Mouse (Mus musculus) lung, adult 2 months (tissue): ENCODE measurements around the gene Ahsg. TPM values are rescaled to one million over a fixed set of nuclear protein-coding genes. Genes with fewer than 3 reads are reported as not detected.

Source experiments
- DNase-seq: peaks from one replicate; pipeline ENCODE4 v3.0.0; 2022
- H3K4me1 ChIP-seq: fragments of 200-500 bp; 2 replicates; pipeline ENCODE4 v1.6.1; 2011; ENCODE audit warnings: low read length; ENCODE audit not compliant: control insufficient read depth, insufficient read depth
- H3K4me3 ChIP-seq: fragments of 200-500 bp; replicated peaks from 2 replicates; pipeline ENCODE3; 2011; ENCODE audit warnings: low read depth, mild to moderate bottlenecking, control low read depth, low read length; ENCODE audit errors: extremely low read depth
- CTCF ChIP-seq: fragments of 200-500 bp; IDR thresholded peaks from 2 replicates; pipeline ENCODE4 v1.5.1; 2011; ENCODE audit warnings: mild to moderate bottlenecking, low read length, control low read depth; ENCODE audit not compliant: insufficient read depth
- POLR2A ChIP-seq: fragments of 200-500 bp; IDR thresholded peaks from 2 replicates; pipeline ENCODE4 v1.6.1; 2011; ENCODE audit warnings: low read depth, mild to moderate bottlenecking, control low read depth, low read length, borderline replicate concordance; ENCODE audit errors: extremely low read depth
- WGBS: fragments of 180-500 bp; shearing (Covaris S2); methylation state at CpG from one replicate; pipeline ENCODE4 v1.1.7; 2018; 5-methylcytosine and 5-hydroxymethylcytosine counted together
- polyA plus RNA-seq: library from polyadenylated mRNA; depleted of rRNA; stranded (reverse); fragments of >200 nt; gene quantifications from 2 replicates; pipeline ENCODE4 v1.2.3, GENCODE M21; 2012; rRNA removed

The Ahsg gene
- polyA plus RNA-seq, result 4.1 and 5.8 TPM in 2 replicates

GRCm38 (mm10) chr16:22890683-22891510 lies at the start of gene Ahsg:
Ahsg (plus strand) TSS chr16:22891277.
- TF ChIP-seq CTCF (no peak), POLR2A (no peak)
- no peak for DNase-seq
- Histone ChIP-seq H3K4me3 (no peak within 1 kb of the TSS), H3K4me1 (no peaks in the 10 kb centered on the region)
- WGBS, result 72% methylated on average over 11 of the region's 11 CpGs

- H3K4me3 ChIP-seq, result no peak overlapping the region
- WGBS, result 83% methylated on average over 5 of the region's 5 CpGs
- no peak for DNase-seq
- peaks cover 3% of the 10 kb centered on the region; the same call in 1 of the 2 replicates for H3K4me1 ChIP-seq
- TF ChIP-seq CTCF, result no peak
- TF ChIP-seq POLR2A, result no peak
Measured at GRCm38 (mm10) chr16:22842871-22843270, 48.2 kb upstream of the Ahsg start.

- peak overlapping the region; percentile 63 for H3K4me3 ChIP-seq
- H3K4me1 ChIP-seq, result peaks cover 3% of the 10 kb centered on the region; the same call in 1 of the 2 replicates
- TF ChIP-seq POLR2A (no peak), CTCF (no peak)
- 5% methylated on average over 26 of the region's 26 CpGs for WGBS
- DNase-seq, result peak; percentile 65
Measured at GRCm38 (mm10) chr16:22844061-22844801, 46.8 kb upstream of the Ahsg start.

- 45% methylated on average over 5 of the region's 5 CpGs for WGBS
- Histone ChIP-seq H3K4me1 (peaks cover 3% of the 10 kb centered on the region; the same call in 1 of the 2 replicates), H3K4me3 (no peak overlapping the region)
- DNase-seq, result no peak
- TF ChIP-seq POLR2A, result no peak
- no peak for TF ChIP-seq CTCF
Measured at GRCm38 (mm10) chr16:22844834-22845233, 46.2 kb upstream of the Ahsg start.

GRCm38 (mm10) chr16:22845481-22845880 lies 45.6 kb upstream of the Ahsg start:
- Histone ChIP-seq H3K4me3 (no peak overlapping the region), H3K4me1 (peaks cover 3% of the 10 kb centered on the region; the same call in 1 of the 2 replicates)
- WGBS, result 91% methylated on average over 4 of the region's 4 CpGs
- TF ChIP-seq POLR2A (no peak), CTCF (no peak)
- DNase-seq, result no peak

GRCm38 (mm10) chr16:22847686-22848085 lies 43.4 kb upstream of the Ahsg start:
- 90% methylated on average over 1 of the region's 1 CpGs for WGBS
- TF ChIP-seq POLR2A, result no peak
- no peak for TF ChIP-seq CTCF
- no peak overlapping the region for H3K4me3 ChIP-seq
- H3K4me1 ChIP-seq, result peaks cover 3% of the 10 kb centered on the region; the same call in 1 of the 2 replicates
- no peak for DNase-seq

- WGBS, result 74% methylated on average over 1 of the region's 1 CpGs
- Histone ChIP-seq H3K4me3 (no peak overlapping the region), H3K4me1 (peaks cover 3% of the 10 kb centered on the region; the same call in 1 of the 2 replicates)
- TF ChIP-seq CTCF (no peak), POLR2A (no peak)
- no peak for DNase-seq
Measured at GRCm38 (mm10) chr16:22848331-22848730, 42.7 kb upstream of the Ahsg start.

GRCm38 (mm10) chr16:22852709-22853108 lies 38.4 kb upstream of the Ahsg start:
- 93% methylated on average over 4 of the region's 4 CpGs for WGBS
- TF ChIP-seq POLR2A, result no peak
- no peak for TF ChIP-seq CTCF
- no peak for DNase-seq
- Histone ChIP-seq H3K4me1 (peaks cover 4% of the 10 kb centered on the region; the same call in 1 of the 2 replicates), H3K4me3 (no peak overlapping the region)

- TF ChIP-seq POLR2A (no peak), CTCF (no peak)
- no peak for DNase-seq
- H3K4me1 ChIP-seq, result peaks cover 8% of the 10 kb centered on the region
- 9% methylated on average over 9 of the region's 9 CpGs for WGBS
- peak overlapping the region; percentile 46 for H3K4me3 ChIP-seq
Measured at GRCm38 (mm10) chr16:22856773-22857172, 34.3 kb upstream of the Ahsg start.

- DNase-seq, result peak; percentile 98
- Histone ChIP-seq H3K4me3 (peak within 1 kb of the TSS; percentile 88), H3K4me1 (peaks cover 8% of the 10 kb centered on the region)
- no peak for TF ChIP-seq CTCF
- peak; percentile 83 for TF ChIP-seq POLR2A
- WGBS, result under 1% methylated on average over 62 of the region's 62 CpGs
Measured at GRCm38 (mm10) chr16:22857431-22858113, 33.5 kb upstream of the Ahsg start, which contains the start of the genes Tbccd1 and Dnajb11. Tbccd1 (minus strand) TSS chr16:22857669. Dnajb11 (plus strand) TSS chr16:22857845.
